Mouse (Mus musculus): Measurements from ENCODE around the gene Csrnp1. TPM values are rescaled to one million over a fixed set of nuclear protein-coding genes. Genes with fewer than 3 reads are reported as not detected.
A peak's percentile ranks its signal among the peaks of the same experiment; 100 is the strongest.

Csrnp1 gene
- polyA plus RNA-seq, 1 experiment from 2014 or later = 9.4 TPM

GRCm38 (mm10) chr9:119945173-119945900 lies 39.1 kb downstream of the Csrnp1 start:
- Histone ChIP-seq H3K27me3 (ENCODE audit: control insufficient read depth, insufficient read depth, low read length) (no peaks in the 10 kb centered on the region), H3K4me3 (ENCODE audit: low read length) (no peak overlapping the region), H3K4me2 (ENCODE audit: low read depth, low read length) (no peak overlapping the region), H3K36me3 (ENCODE audit: control insufficient read depth, insufficient read depth) (no peaks in the 10 kb centered on the region), H3K9ac (ENCODE audit: low read length) (no peak overlapping the region), H3K27ac (ENCODE audit: low read length) (no peak overlapping the region), H3K4me1 (ENCODE audit: control insufficient read depth, insufficient read depth, low read length) (no peaks in the 10 kb centered on the region), H3K9me3 (replicated peaks; ENCODE audit: control insufficient read depth, low read length) (no peaks in the 10 kb centered on the region)
- ATAC-seq (replicated peaks; ENCODE audit: extremely low read depth, insufficient read depth, low FRiP score) = no peak
- WGBS = 68% methylated on average over 12 of the region's 12 CpGs

GRCm38 (mm10) chr9:119943326-119943725 lies 41.1 kb downstream of the Csrnp1 start:
- 90% methylated on average over 1 of the region's 1 CpGs for WGBS

GRCm38 (mm10) chr9:119941861-119942260 lies 42.6 kb downstream of the Csrnp1 start:
- no peak for ATAC-seq (replicated peaks; ENCODE audit: extremely low read depth, insufficient read depth, low FRiP score)
- Histone ChIP-seq H3K27me3 (ENCODE audit: control insufficient read depth, insufficient read depth, low read length) (no peaks in the 10 kb centered on the region), H3K27ac (ENCODE audit: low read length) (no peak overlapping the region), H3K36me3 (ENCODE audit: control insufficient read depth, insufficient read depth) (no peaks in the 10 kb centered on the region), H3K4me3 (ENCODE audit: low read length) (no peak overlapping the region), H3K9ac (ENCODE audit: low read length) (no peak overlapping the region), H3K9me3 (replicated peaks; ENCODE audit: control insufficient read depth, low read length) (no peaks in the 10 kb centered on the region), H3K4me2 (ENCODE audit: low read depth, low read length) (no peak overlapping the region), H3K4me1 (ENCODE audit: control insufficient read depth, insufficient read depth, low read length) (no peaks in the 10 kb centered on the region)
- 73% methylated on average over 14 of the region's 14 CpGs for WGBS

More at GRCm38 (mm10) chr9:119943326-119943725, 41.1 kb downstream of the Csrnp1 start:
- H3K4me3 ChIP-seq (ENCODE audit: low read length) = no peak overlapping the region
- H3K9ac ChIP-seq (ENCODE audit: low read length) = no peak overlapping the region
- H3K27me3 ChIP-seq (ENCODE audit: control insufficient read depth, insufficient read depth, low read length) = no peaks in the 10 kb centered on the region
- H3K9me3 ChIP-seq (replicated peaks; ENCODE audit: control insufficient read depth, low read length) = no peaks in the 10 kb centered on the region
- no peaks in the 10 kb centered on the region for H3K36me3 ChIP-seq (ENCODE audit: control insufficient read depth, insufficient read depth)
- no peak for ATAC-seq (replicated peaks; ENCODE audit: extremely low read depth, insufficient read depth, low FRiP score)
- no peaks in the 10 kb centered on the region for H3K4me1 ChIP-seq (ENCODE audit: control insufficient read depth, insufficient read depth, low read length)
- no peak overlapping the region for H3K27ac ChIP-seq (ENCODE audit: low read length)
- H3K4me2 ChIP-seq (ENCODE audit: low read depth, low read length) = no peak overlapping the region

- H3K9ac ChIP-seq (ENCODE audit: low read length) = no peak overlapping the region
- H3K9me3 ChIP-seq (replicated peaks; ENCODE audit: control insufficient read depth, low read length) = no peaks in the 10 kb centered on the region
- H3K4me3 ChIP-seq (ENCODE audit: low read length) = no peak overlapping the region
- peaks cover 2% of the 10 kb centered on the region for H3K4me1 ChIP-seq (ENCODE audit: control insufficient read depth, insufficient read depth, low read length)
- H3K27me3 ChIP-seq (ENCODE audit: control insufficient read depth, insufficient read depth, low read length) = no peaks in the 10 kb centered on the region
- H3K4me2 ChIP-seq (ENCODE audit: low read depth, low read length) = no peak overlapping the region
- WGBS = 72% methylated on average over 5 of the region's 5 CpGs
- H3K36me3 ChIP-seq (ENCODE audit: control insufficient read depth, insufficient read depth) = no peaks in the 10 kb centered on the region
- H3K27ac ChIP-seq (ENCODE audit: low read length) = no peak overlapping the region
- ATAC-seq (replicated peaks; ENCODE audit: extremely low read depth, insufficient read depth, low FRiP score) = no peak
Observed at GRCm38 (mm10) chr9:119941407-119941806, 43.1 kb downstream of the Csrnp1 start.

- Histone ChIP-seq H3K4me1 (ENCODE audit: control insufficient read depth, insufficient read depth, low read length) (peaks cover 4% of the 10 kb centered on the region), H3K27me3 (ENCODE audit: control insufficient read depth, insufficient read depth, low read length) (no peaks in the 10 kb centered on the region), H3K9me3 (replicated peaks; ENCODE audit: control insufficient read depth, low read length) (no peaks in the 10 kb centered on the region), H3K4me2 (ENCODE audit: low read depth, low read length) (no peak overlapping the region), H3K36me3 (ENCODE audit: control insufficient read depth, insufficient read depth) (no peaks in the 10 kb centered on the region), H3K4me3 (ENCODE audit: low read length) (no peak overlapping the region), H3K27ac (ENCODE audit: low read length) (no peak overlapping the region), H3K9ac (ENCODE audit: low read length) (no peak overlapping the region)
- 73% methylated on average over 10 of the region's 10 CpGs for WGBS
- ATAC-seq (replicated peaks; ENCODE audit: extremely low read depth, insufficient read depth, low FRiP score) = no peak
Observed at GRCm38 (mm10) chr9:119939646-119940045, 44.8 kb downstream of the Csrnp1 start.

GRCm38 (mm10) chr9:119938496-119938895 lies 46.0 kb downstream of the Csrnp1 start:
- H3K4me2 ChIP-seq (ENCODE audit: low read depth, low read length) = no peak overlapping the region
- no peak overlapping the region for H3K9ac ChIP-seq (ENCODE audit: low read length)
- no peak overlapping the region for H3K27ac ChIP-seq (ENCODE audit: low read length)
- WGBS = 74% methylated on average over 4 of the region's 4 CpGs
- H3K36me3 ChIP-seq (ENCODE audit: control insufficient read depth, insufficient read depth) = no peaks in the 10 kb centered on the region
- H3K9me3 ChIP-seq (replicated peaks; ENCODE audit: control insufficient read depth, low read length) = no peaks in the 10 kb centered on the region
- H3K4me3 ChIP-seq (ENCODE audit: low read length) = no peak overlapping the region
- no peak for ATAC-seq (replicated peaks; ENCODE audit: extremely low read depth, insufficient read depth, low FRiP score)
- peaks cover 4% of the 10 kb centered on the region for H3K4me1 ChIP-seq (ENCODE audit: control insufficient read depth, insufficient read depth, low read length)
- no peaks in the 10 kb centered on the region for H3K27me3 ChIP-seq (ENCODE audit: control insufficient read depth, insufficient read depth, low read length)

- Histone ChIP-seq H3K9me3 (replicated peaks; ENCODE audit: control insufficient read depth, low read length) (no peaks in the 10 kb centered on the region), H3K4me2 (ENCODE audit: low read depth, low read length) (peak within 1 kb of the TSS; percentile 87), H3K9ac (ENCODE audit: low read length) (peak within 1 kb of the TSS; percentile 89), H3K36me3 (ENCODE audit: control insufficient read depth, insufficient read depth) (no peaks in the 10 kb centered on the region), H3K27ac (ENCODE audit: low read length) (peak within 1 kb of the TSS; percentile 69), H3K27me3 (ENCODE audit: control insufficient read depth, insufficient read depth, low read length) (no peaks in the 10 kb centered on the region), H3K4me1 (ENCODE audit: control insufficient read depth, insufficient read depth, low read length) (peaks cover 4% of the 10 kb centered on the region), H3K4me3 (ENCODE audit: low read length) (peak within 1 kb of the TSS; percentile 80)
- ATAC-seq (replicated peaks; ENCODE audit: extremely low read depth, insufficient read depth, low FRiP score) = peak; percentile 95
- WGBS = under 1% methylated on average over 40 of the region's 40 CpGs
Observed at GRCm38 (mm10) chr9:119937005-119937773, 47.3 kb downstream of the Csrnp1 start, which contains the start of the genes Gorasp1 and Ttc21a. Gene Gorasp1, minus strand, starts transcription at chr9:119937565. Gene Ttc21a, plus strand, starts transcription at chr9:119937606.

GRCm38 (mm10) chr9:119933675-119934074 lies 50.8 kb downstream of the Csrnp1 start:
- no peaks in the 10 kb centered on the region for H3K27me3 ChIP-seq (ENCODE audit: control insufficient read depth, insufficient read depth, low read length)
- H3K9ac ChIP-seq (ENCODE audit: low read length) = no peak overlapping the region
- peaks cover 6% of the 10 kb centered on the region; the same call in 1 of the 2 replicates for H3K36me3 ChIP-seq (ENCODE audit: control insufficient read depth, insufficient read depth)
- no peak overlapping the region for H3K27ac ChIP-seq (ENCODE audit: low read length)
- H3K4me2 ChIP-seq (ENCODE audit: low read depth, low read length) = no peak overlapping the region
- 88% methylated on average over 6 of the region's 6 CpGs for WGBS
- H3K4me1 ChIP-seq (ENCODE audit: control insufficient read depth, insufficient read depth, low read length) = peaks cover 4% of the 10 kb centered on the region
- ATAC-seq (replicated peaks; ENCODE audit: extremely low read depth, insufficient read depth, low FRiP score) = no peak
- no peak overlapping the region for H3K4me3 ChIP-seq (ENCODE audit: low read length)
- no peaks in the 10 kb centered on the region for H3K9me3 ChIP-seq (replicated peaks; ENCODE audit: control insufficient read depth, low read length)

- Histone ChIP-seq H3K36me3 (ENCODE audit: control insufficient read depth, insufficient read depth) (peaks cover 19% of the 10 kb centered on the region), H3K27ac (ENCODE audit: low read length) (no peak overlapping the region), H3K27me3 (ENCODE audit: control insufficient read depth, insufficient read depth, low read length) (no peaks in the 10 kb centered on the region), H3K4me2 (ENCODE audit: low read depth, low read length) (no peak overlapping the region), H3K9ac (ENCODE audit: low read length) (no peak overlapping the region), H3K4me3 (ENCODE audit: low read length) (no peak overlapping the region), H3K4me1 (ENCODE audit: control insufficient read depth, insufficient read depth, low read length) (peaks cover 4% of the 10 kb centered on the region), H3K9me3 (replicated peaks; ENCODE audit: control insufficient read depth, low read length) (no peaks in the 10 kb centered on the region)
- ATAC-seq (replicated peaks; ENCODE audit: extremely low read depth, insufficient read depth, low FRiP score) = no peak
- WGBS = 79% methylated on average over 12 of the region's 12 CpGs
Observed at GRCm38 (mm10) chr9:119932358-119932757, 52.1 kb downstream of the Csrnp1 start.

All from heart, embryonic 16.5 days (tissue).